Mouse (Mus musculus) Patski (cell line): ENCODE data around the gene 4930467E23Rik. TPM values are rescaled to one million over a fixed set of nuclear protein-coding genes. Genes with fewer than 3 reads are reported as not detected.
"Not testable (repeated sequence)": the region's sequence is repeated elsewhere in the genome, so short reads cannot be mapped to it uniquely, and the experiment has no call there.

Experiments
- ATAC-seq: fragments of 100-300 bp; one replicate; pipeline ENCODE4 v1.8.0; 2021
- CTCF ChIA-PET: fragments of 350-600 bp; sonication (Branson Sonifier 250); formaldehyde crosslinking; loops from one replicate; lab custom pipeline; 2022; ENCODE audit warnings: inconsistent platforms; lab: Charles Lee
- POLR2A ChIA-PET: fragments of 350-600 bp; sonication (Branson Sonifier 250); formaldehyde crosslinking; loops from one replicate; lab custom pipeline; 2022; ENCODE audit warnings: antibody characterized with exemption, inconsistent platforms; lab: Charles Lee
- DNase-seq: peaks from one replicate; pipeline ENCODE4 v3.0.0-alpha.2; 2011; ENCODE audit warnings: low read depth, low spot score
- H3K27me3 ChIP-seq: fragments of 371-371 bp; one replicate; pipeline ENCODE4 v1.5.1; 2021
- in situ Hi-C: fragments of 300-500 bp; cut with MboI; formaldehyde crosslinking; loops from 3 replicates; pipeline ENCODE4 v1.11.1; 2018; ENCODE audit warnings: low pct_unique_long_range_greater_than_20kb, mixed read lengths
- polyA plus RNA-seq: library from polyadenylated mRNA; unstranded; gene quantifications from one replicate; pipeline ENCODE4 v1.2.3, GENCODE M21; 2021

Gene 4930467E23Rik
- polyA plus RNA-seq, 1 experiment from 2014 or later = not detected

GRCm38 (mm10) chr8:19713232-19713834 lies 16.0 kb upstream of the 4930467E23Rik start:
- H3K27me3 ChIP-seq, POLR2A ChIA-PET, CTCF ChIA-PET, in situ Hi-C loops, DNase-seq: not testable (repeated sequence)
- peak; percentile 35 for ATAC-seq

- DNase-seq, ATAC-seq, CTCF ChIA-PET, POLR2A ChIA-PET, in situ Hi-C loops, H3K27me3 ChIP-seq: not testable (repeated sequence)
These were observed 14.9 kb upstream of the 4930467E23Rik start for GRCm38 (mm10) chr8:19714426-19714825.

- ATAC-seq, H3K27me3 ChIP-seq, POLR2A ChIA-PET, DNase-seq, in situ Hi-C loops, CTCF ChIA-PET: not testable (repeated sequence)
These were observed 14.1 kb upstream of the 4930467E23Rik start for GRCm38 (mm10) chr8:19715266-19715665.

GRCm38 (mm10) chr8:19717851-19718250 lies 11.5 kb upstream of the 4930467E23Rik start:
- in situ Hi-C loops, DNase-seq, CTCF ChIA-PET, H3K27me3 ChIP-seq, POLR2A ChIA-PET, ATAC-seq: not testable (repeated sequence)

GRCm38 (mm10) chr8:19719513-19719912 lies 9.9 kb upstream of the 4930467E23Rik start:
- POLR2A ChIA-PET, DNase-seq, CTCF ChIA-PET, H3K27me3 ChIP-seq, ATAC-seq, in situ Hi-C loops: not testable (repeated sequence)

GRCm38 (mm10) chr8:19724871-19725270 lies 4.5 kb upstream of the 4930467E23Rik start:
- H3K27me3 ChIP-seq, DNase-seq, ATAC-seq, CTCF ChIA-PET, in situ Hi-C loops, POLR2A ChIA-PET: not testable (repeated sequence)

- DNase-seq, H3K27me3 ChIP-seq, ATAC-seq, CTCF ChIA-PET, POLR2A ChIA-PET, in situ Hi-C loops: not testable (repeated sequence)
These were observed 22.4 kb downstream of the 4930467E23Rik start for GRCm38 (mm10) chr8:19751773-19752172.

- in situ Hi-C loops, ATAC-seq, CTCF ChIA-PET, H3K27me3 ChIP-seq, DNase-seq, POLR2A ChIA-PET: not testable (repeated sequence)
These were observed 24.8 kb downstream of the 4930467E23Rik start for GRCm38 (mm10) chr8:19754178-19754577.

GRCm38 (mm10) chr8:19754961-19755360 lies 25.6 kb downstream of the 4930467E23Rik start:
- DNase-seq, H3K27me3 ChIP-seq, CTCF ChIA-PET, ATAC-seq, in situ Hi-C loops, POLR2A ChIA-PET: not testable (repeated sequence)

GRCm38 (mm10) chr8:19761660-19762059 lies 32.3 kb downstream of the 4930467E23Rik start:
- DNase-seq, ATAC-seq, H3K27me3 ChIP-seq, POLR2A ChIA-PET, in situ Hi-C loops, CTCF ChIA-PET: not testable (repeated sequence)

- in situ Hi-C loops, H3K27me3 ChIP-seq, ATAC-seq, CTCF ChIA-PET, POLR2A ChIA-PET, DNase-seq: not testable (repeated sequence)
These were observed 33.6 kb downstream of the 4930467E23Rik start for GRCm38 (mm10) chr8:19762860-19763592.

- H3K27me3 ChIP-seq, POLR2A ChIA-PET, DNase-seq, in situ Hi-C loops, ATAC-seq, CTCF ChIA-PET: not testable (repeated sequence)
These were observed 36.2 kb downstream of the 4930467E23Rik start for GRCm38 (mm10) chr8:19765531-19765930.

GRCm38 (mm10) chr8:19773461-19773860 lies 44.1 kb downstream of the 4930467E23Rik start:
- DNase-seq, CTCF ChIA-PET, POLR2A ChIA-PET, ATAC-seq, H3K27me3 ChIP-seq, in situ Hi-C loops: not testable (repeated sequence)

GRCm38 (mm10) chr8:19776311-19776710 lies 46.9 kb downstream of the 4930467E23Rik start:
- in situ Hi-C loops, DNase-seq, POLR2A ChIA-PET, ATAC-seq, H3K27me3 ChIP-seq, CTCF ChIA-PET: not testable (repeated sequence)

GRCm38 (mm10) chr8:19777500-19777899 lies 48.1 kb downstream of the 4930467E23Rik start:
- CTCF ChIA-PET, in situ Hi-C loops, ATAC-seq, H3K27me3 ChIP-seq, DNase-seq, POLR2A ChIA-PET: not testable (repeated sequence)
